Mouse (Mus musculus): ENCODE measurements around the gene Magi2.

Magi2 gene

DNA sequence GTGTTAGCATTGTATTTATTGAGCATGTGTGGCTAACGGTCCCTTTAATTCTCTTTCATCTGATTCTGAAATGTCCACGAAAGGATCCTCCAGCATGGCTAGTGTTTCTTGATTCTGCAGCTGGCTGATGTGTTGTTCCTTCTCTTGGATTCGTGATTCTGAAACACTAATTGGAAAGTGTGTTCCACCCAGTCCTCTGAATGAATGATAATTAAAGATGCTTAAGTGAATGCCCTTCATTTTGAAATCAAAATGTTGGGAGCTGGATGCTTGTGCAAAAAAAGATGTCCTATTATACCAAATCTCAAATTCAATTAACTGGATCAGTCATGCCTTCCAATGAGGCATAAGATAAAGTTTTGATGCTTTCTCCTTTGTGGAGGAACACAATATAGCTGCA is 1132.2 kb downstream of the Magi2 start:
- no peak for DNase-seq (ENCODE audit: low read depth, low spot score)

DNA sequence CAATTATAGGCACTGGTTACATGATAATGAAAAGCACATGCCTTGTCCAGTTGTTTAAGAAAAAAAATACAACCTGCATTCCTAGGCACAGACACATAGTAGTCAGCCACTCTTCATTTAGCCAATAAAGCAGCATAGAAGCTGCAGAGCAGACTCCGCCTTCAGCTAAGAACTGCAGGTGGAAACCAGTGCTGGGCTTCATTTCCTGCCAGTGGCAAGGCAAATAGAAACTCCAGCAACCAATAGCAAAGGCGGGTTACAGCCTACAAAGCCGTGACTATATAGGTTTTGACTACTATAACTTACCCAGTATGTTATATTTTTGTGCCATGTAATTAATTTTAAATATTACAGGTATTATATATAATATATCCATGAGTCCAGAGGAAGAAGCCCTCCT is 1135.3 kb downstream of the Magi2 start:
- no peak for DNase-seq (ENCODE audit: low read depth, low spot score)

DNA sequence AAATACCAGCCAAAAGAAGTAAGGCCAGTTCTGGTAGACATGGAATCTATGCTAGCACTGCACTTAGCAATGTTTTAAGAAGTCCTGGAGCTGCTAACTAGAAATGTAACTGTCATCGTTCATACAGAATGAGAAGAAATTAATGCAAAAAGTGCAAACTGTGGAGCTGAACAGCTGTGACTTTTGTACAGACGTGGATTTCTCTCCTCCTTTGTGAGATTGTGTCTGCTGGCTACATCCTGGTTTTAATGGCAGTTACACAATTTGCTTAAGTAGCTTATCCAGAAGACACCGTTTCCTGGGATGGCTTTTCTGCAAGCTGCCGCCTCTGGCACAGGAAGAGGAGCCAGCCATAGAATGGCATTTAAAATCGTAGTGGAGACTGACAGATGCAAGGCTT is 1136.4 kb downstream of the Magi2 start:
- DNase-seq (ENCODE audit: low read depth, low spot score) = no peak

DNA sequence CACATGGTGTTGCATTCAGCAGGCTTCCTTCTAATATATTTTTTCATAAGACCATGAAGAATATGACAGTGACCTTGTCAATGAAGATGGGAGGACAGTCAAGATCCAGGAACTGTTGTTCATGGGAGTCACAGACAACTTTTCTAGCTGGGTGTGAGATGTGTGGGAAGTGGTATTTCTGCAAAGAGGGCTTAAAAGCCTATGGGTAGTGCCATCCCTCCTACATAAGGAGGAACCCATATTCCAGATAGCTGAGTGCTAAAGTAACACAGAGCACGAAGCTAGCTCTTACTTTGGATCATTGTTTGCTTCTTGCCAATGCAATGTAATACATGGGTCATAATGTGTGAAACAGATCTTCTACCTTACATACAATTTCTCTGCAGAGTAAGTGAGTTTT is 1146.8 kb downstream of the Magi2 start:
- no peak for DNase-seq (ENCODE audit: low read depth, low spot score)

DNA sequence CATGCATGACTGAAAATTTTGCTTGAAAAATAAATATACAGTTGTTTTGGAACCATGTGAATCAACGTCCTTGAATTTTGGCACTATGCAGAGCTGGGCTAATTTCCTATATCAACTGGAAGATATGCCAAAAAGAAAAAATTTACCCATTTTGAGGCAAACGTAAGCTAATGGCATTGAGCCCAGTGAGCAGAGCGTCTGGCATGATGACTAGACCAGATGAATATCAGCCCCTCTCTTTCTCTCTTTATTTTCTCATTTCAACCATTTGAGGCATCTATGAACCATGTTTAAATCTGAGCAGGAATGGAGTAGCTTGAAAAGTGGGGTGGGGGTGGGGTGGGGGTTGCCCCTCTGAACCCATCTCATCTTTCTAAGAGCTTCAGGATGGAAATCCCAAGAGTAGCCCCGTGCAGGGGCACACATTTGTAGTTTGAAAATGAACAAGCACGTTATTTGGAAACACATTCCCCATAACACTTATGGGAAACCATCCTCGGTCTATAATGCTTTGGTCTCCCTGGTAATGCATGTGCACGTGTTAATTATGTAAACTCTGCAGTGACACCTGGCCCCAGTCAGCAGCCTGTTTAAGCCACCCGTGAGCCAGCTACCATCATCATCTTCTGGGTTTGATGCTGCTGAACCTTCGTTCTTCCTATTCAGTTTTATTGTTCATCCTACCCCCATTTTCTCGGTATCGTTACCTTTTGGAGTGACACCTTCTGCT is 1151.4 kb downstream of the Magi2 start:
- DNase-seq (ENCODE audit: low read depth, low spot score) = no peak

DNA sequence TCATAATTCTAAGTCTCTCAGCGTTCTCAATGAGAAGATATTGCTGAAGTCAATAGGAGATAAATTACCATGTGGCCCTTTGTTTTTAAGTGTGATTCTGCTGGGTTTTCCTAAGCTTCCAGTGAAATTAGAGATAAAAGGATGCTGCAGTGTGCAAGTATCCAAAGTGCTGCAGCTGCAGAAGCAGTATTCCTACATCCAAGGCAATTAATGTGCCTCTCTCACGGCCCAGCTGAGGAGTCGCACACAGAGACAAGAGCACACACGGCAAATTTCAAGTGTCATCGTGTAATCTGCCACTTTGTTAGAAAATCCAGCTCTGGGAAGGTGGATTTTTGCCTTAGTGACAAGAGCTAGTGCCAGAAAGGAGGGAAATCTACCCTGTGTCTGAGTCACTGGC is 1177.7 kb downstream of the Magi2 start:
- DNase-seq (ENCODE audit: low read depth, low spot score) = no peak

DNA sequence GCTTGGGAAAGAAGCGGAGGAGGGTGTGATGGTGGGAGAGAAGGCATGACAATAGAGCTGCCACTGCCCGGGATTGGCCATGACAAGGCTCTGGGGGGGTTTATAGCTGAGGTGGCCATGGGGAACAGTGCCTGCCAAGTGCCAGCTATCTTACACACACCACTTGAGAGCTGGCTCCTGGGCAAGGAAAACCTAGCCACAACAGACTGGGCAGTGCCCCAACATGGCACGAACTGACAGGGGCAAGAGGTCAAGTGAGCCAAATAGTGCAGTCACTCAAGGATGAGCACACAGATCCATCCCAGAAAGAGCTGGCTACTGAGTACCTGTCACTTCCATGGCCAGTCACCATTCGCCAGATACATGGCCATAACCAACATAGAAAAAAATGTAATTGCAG is 1179.8 kb downstream of the Magi2 start:
- no peak for DNase-seq (ENCODE audit: low read depth, low spot score)

DNA sequence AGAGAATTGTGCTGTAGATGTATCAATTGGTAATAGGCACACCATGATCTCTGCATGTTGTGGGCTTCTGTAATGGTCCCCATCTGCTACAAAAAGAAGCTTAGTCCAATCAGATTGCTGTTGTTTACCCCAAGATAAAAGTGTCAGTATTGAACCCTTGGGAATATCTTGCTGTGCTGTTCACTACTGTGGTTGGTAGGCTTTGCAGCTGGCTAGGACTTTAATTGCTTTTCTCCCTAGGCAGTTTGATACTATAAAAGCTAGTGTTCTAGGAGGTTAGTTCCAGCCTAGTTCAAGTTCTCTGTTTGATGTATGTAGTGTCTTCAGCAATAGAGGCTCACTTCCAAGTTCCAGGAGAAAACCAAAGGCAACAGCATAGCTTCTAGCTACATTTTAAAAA is 1188.5 kb downstream of the Magi2 start:
- no peak for DNase-seq (ENCODE audit: low read depth, low spot score)

DNA sequence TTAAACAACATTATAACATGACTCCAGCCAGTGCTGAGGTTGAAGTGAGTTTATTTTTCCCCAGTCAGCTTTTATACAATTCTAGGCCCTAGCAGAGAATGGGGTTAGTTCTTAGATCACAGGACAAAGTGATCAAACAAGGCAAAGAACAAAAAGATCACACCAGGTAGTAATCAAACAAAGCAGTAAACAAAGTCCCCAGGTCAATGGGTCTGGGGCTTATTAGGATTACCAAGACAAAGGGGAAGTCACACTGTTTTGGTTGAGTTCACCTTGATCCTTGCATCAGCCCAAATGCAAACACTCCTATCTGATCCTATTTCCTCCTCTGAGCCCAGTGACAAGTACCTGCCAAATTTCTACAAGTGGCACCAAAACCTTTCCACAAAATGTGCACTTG is 1190.5 kb downstream of the Magi2 start:
- DNase-seq (ENCODE audit: low read depth, low spot score) = no peak

DNA sequence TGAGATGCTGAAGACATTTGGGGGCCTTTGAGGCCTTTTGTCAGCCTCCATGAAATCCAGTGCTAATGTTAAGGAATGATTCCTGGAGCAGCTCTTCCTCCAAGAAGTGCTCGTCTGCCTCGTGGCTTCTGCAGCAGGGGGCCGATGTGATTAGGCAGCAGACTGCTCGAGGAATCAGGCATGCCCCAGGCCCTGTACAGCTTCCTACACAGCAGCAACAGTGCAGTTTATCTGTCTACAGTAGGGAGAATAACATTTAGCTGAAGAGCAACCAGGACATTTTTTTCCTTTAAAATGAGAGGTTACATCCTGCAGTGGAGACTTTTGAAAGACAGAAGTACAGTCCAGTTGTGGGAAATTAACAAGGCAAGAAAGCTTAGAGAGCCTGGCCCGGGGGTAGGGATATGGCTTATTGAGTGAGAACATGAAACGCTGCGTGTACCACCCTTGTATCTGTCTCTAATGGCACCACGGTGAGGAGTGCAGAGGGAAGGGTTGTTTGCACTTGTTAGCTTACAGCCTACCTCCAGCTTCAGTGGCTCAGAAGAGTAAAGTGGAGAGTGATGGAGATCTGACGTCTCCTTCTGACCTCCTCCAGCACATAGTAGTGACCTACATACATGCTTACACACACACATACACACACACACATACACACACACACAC is 1205.4 kb downstream of the Magi2 start:
- no peak for DNase-seq (ENCODE audit: low read depth, low spot score)

DNA sequence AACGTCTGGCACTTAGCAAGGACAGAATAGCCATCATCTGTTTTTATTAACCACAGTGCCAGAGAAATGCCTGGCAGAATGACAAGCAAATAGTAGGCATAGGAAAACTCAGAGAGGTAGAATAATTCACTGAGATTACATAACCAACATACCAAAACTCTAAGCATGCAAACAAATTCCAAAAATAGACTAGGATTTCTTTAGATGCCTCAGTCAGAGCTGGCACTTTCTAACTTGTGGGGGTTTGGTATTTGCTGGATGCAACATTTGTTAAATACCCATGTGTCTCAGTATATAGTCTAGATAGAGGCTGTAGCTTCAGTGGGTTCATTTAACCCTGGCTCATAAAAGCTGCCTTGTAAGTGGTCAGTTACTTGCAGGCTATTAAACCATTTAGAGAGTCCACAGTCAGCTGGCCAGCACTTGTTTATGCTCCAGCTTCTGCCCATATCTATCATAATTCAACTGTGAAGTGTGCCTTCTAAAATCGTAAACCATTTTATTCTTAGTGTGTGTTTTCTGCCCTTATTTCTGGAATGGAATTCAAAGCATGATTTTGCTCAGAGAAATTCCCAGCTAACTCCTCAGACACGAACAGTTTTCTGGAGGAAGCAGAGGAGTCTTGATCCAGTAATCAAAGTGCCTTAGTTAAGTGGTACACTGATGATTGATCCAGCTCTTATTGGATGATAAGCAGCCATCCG is 1219.8 kb downstream of the Magi2 start:
- peak; percentile 2 for DNase-seq (ENCODE audit: low read depth, low spot score)

DNA sequence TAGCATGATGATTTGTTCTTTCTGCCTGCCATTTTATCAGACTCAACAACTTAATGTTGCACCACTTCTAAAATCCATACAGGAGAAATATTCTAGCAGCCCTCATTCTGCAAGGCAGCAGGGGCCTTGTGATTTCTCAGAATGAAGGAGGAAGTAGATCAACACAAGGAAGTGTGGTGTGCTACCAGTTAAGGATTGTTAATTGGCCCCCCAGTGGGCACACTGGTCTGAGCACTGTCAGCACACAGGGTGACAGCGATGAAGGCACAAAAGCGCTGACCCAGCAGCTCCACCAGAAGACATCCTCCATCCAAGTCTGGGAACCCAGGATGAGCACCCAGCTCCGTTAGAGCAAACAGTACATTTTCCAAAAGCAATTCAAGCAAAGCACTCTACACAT is 1229.3 kb downstream of the Magi2 start:
- DNase-seq (ENCODE audit: low read depth, low spot score) = no peak

DNA sequence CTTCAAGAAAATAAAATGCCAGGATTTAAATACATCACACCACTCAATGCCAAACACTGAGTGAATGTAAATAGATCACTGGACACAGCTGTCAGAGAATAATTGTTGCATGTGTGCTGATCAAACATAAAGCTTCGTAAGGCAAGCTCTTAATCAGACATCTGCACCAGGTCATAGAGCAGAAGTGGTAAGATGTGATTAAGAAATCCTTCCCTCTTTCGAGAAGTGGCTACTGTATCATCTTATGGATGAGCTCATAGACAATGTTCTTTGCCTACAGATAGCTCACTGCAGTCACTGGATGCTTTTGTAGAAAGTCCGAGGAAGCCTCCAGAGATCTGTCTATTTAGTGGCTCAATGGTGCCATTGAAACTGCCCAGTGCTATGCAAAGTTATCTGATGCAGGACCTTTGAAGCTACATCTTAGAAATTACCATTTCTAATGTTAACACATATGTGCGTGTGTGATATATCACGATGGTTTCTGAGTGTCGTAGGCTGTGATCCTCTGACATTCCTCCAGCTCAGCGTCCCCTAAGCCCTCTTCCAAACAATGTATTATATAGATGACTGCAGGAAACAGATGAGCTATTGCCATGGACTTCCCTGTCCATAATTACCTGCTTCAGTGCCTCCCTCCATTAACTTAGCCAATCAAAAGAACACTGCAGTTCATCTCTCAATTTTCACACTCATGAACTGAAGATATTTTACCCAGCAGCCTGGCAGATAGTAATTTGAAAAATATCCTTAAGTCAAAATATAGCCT is 1231.1 kb downstream of the Magi2 start:
- DNase-seq (ENCODE audit: low read depth, low spot score) = no peak

DNA sequence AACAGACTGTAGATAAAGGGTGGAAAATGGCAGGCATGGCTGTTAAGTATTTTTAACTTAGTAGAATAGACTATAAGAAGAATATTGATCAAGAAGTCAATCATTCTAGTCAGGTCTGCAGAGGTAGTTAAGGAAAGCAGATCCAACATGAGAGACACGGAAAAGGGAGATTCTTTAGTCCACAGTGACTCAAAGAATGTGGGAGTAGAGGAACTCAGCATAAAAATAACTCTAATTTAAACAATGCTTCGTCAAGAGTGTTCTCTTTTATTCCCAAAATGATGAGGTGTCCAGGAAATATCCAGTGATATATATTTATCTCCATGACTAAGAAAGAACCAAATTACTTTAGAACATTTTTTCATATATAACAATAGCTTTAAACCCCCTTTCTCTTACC is 1234.9 kb downstream of the Magi2 start:
- DNase-seq (ENCODE audit: low read depth, low spot score) = no peak

DNA sequence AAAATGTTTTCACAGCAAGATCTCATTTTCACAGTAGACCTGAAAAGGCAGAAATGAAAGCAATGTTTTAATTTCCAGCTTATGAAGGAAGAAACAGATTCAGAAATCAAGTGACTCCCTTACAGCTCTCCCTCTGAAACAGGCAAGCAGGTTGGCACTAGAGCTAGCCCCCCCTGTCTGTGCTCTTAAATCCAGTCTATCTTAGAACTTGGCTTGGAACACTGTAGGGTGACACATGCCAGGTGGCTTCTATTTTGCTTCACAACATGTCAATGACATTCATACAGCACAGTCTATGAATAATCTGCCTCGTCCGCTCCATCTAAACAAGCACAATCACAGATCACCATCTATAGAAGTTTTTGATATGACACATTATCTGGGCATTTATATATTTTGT is 1235.5 kb downstream of the Magi2 start:
- no peak for DNase-seq (ENCODE audit: low read depth, low spot score)

DNA sequence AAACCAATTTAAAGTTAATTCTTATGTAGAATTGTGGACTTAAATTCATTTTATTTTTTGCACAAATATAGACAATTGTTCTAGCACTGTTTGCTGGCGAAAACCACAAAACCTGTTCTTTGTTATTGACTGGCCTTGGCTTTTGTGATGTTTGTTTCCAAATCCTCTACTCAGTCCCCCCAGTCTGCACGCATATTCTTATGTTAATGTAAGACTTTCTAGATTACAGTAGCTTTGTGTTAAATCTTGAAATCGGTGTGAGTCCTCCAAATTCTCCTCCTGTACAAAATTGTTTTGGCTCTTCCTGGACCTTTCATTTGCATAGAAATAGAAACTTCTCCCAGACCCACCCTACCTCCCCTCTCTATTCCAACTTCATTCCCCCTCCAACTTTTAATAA is 1242.9 kb downstream of the Magi2 start:
- no peak for DNase-seq (ENCODE audit: low read depth, low spot score)

DNA sequence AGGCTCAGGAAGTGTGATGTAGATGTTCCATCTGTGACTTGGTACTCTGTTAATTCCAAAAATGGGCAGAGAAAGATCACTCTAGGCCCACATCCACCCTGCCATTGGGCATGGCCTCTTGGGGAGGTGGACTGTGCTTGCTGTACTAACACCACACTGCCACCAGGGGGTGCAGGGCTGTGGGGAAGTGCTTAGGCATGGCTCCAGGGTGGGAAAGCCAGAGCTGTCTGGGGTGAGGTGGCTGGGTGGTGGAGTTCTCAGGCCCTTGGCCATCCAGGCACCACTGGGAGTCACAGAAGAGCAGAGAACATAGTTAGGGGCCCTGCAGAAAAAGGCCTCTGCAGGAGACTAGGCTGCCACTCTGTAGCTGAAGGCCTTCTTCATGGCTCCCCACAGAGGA is 1243.6 kb downstream of the Magi2 start:
- peak; percentile 20 for DNase-seq (ENCODE audit: low read depth, low spot score)

DNA sequence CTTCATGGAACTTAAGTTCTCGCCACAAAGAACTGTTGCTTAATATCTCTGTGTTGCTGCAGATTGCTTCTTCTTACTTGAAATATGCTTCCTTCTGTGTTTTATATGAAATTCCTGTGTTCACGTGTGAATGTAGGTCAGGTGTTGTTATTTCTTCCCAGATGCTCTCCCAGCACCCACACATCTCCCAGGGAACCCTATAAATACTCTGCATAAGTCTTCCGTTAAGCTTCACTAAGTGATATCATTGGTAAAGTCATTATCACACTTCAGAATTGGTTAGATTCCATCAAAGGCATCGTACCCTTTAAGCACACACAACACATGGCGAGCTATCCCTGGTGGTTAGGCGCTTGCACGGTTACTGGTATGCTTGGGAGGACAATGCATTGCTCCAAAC is 1257.7 kb downstream of the Magi2 start:
- DNase-seq (ENCODE audit: low read depth, low spot score) = no peak

DNA sequence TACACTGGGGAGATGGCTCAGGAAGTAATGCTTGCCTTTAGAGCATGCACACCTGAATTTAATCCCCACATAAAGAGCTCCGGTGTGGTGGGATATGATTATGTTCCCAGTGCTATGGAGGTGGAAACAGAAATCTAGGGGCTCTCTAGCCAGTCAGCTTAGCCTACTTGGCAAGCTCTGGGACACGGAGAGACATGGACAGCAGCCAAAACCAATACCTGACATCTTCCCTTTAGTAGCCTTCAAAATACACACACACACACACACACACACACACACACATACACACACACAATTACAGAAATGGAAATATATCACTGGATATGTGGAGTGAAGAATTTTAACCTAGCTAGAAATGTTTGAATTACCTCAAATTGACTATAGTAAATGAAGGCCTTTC is 1265.1 kb downstream of the Magi2 start:
- DNase-seq (ENCODE audit: low read depth, low spot score) = no peak

DNA sequence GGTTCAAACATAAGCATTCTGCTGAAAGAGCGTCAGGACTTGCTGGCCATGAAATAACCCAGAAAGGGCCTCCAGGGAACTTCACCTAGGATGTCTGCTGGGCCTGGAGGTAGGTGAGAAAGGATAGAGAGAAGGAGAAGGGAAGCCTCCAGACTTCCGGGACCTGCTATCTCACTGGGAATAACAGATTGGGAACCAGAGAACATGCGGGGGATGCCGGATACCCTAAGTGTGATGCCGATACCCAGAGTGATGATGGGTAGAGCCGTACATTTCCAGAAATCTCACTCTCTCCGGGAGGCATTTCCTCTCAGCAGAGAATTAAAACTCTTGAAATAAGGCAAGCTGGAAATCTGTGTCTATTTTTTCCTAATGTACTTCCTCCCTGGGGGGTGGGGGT is 1265.8 kb downstream of the Magi2 start:
- DNase-seq (ENCODE audit: low read depth, low spot score) = no peak

DNA sequence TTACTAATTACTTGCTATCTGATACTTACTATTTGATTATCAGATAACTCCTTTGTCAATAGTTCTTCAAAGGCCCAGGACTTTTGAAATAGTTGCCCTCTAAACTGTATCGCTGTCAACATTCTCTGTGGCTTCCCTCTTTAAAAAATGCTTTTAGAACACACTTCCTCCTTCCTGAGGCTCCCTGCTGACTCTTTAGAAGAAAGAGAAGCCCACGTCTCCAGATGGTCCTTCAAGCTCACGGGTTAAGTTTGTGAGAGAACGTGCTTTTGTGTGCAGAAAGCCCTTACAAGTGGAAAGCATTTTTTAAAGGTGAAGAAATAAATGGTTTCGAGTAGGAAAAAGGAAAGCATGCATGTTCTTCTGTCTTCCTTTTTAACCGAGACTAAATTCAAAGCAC is 1267.2 kb downstream of the Magi2 start:
- no peak for DNase-seq (ENCODE audit: low read depth, low spot score)

DNA sequence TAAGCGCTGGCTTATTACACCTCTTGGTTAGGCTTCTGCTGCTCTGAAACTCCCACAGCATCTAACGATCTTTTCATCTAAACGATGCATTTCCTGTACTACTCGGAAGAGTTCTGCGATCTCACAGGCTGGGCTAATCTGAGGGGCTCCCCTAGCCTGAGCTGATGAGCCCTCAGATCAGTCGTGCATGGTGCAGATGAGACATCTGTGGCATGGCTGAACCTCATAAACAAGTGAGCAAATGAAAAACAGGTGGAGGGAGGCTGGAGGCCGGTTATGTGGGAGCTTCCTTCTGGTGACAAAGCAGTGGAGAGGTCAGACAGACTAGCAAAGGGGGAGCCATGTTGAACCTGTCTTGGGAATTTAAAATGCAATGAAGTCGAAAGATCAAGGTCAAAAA is 1270.1 kb downstream of the Magi2 start:
- no peak for DNase-seq (ENCODE audit: low read depth, low spot score)

Measured in 3T3-L1 (cell line).